10 mouse cellular contexts compared by ENCODE assay signal in genomic region chr15:83167126-83167525, GRCm38 (mm10). TPM values are rescaled to one million over a fixed set of nuclear protein-coding genes. Genes with fewer than 3 reads are reported as not detected.
DNase-seq lines count a peak whose midpoint lies in the region; ATAC-seq lines count a peak whose summit lies in the region.
"Had no signal": no experiment of that assay in that cellular context is flagged by ENCODE, and none has a peak within 500 bp of the region (broad histone marks: within the 10 kb centered on the region; RNA-seq: fewer than 3 reads in every experiment).

No protein-coding gene starts in this region.

- 77% methylated on average over 5 of the region's 5 CpGs for WGBS in heart, embryonic 12.5 days
- WGBS in neural tube, embryonic 13.5 days = 73% methylated on average over 5 of the region's 5 CpGs
- WGBS in neural tube, embryonic 15.5 days = 65% methylated on average over 5 of the region's 5 CpGs
- WGBS in liver, embryonic 11.5 days = 73% methylated on average over 5 of the region's 5 CpGs
- 79% methylated on average over 5 of the region's 5 CpGs for WGBS in forebrain, embryonic 11.5 days

- peaks cover 14% of the 10 kb centered on the region for H3K36me3 ChIP-seq in heart, embryonic 12.5 days
- peaks cover 17% of the 10 kb centered on the region for H3K36me3 ChIP-seq in neural tube, embryonic 13.5 days
- peaks cover 10% of the 10 kb centered on the region for H3K36me3 ChIP-seq in neural tube, embryonic 15.5 days
- H3K36me3 ChIP-seq in liver, embryonic 11.5 days (ENCODE audit: control insufficient read depth, insufficient read depth, low read length) = peaks cover 9% of the 10 kb centered on the region
- no peaks in the 10 kb centered on the region for H3K36me3 ChIP-seq in forebrain, embryonic 11.5 days (ENCODE audit: control insufficient read depth, insufficient read depth, low read length)

- H3K4me2 ChIP-seq in heart, embryonic 12.5 days = no peak overlapping the region
- H3K4me2 ChIP-seq in neural tube, embryonic 13.5 days = no peak overlapping the region
- no peak overlapping the region for H3K4me2 ChIP-seq in neural tube, embryonic 15.5 days
- H3K4me2 ChIP-seq in liver, embryonic 11.5 days = peak overlapping the region; percentile 43
- H3K4me2 ChIP-seq in forebrain, embryonic 11.5 days (ENCODE audit: low read depth, low read length, severe bottlenecking) = no peak overlapping the region

- no peaks in the 10 kb centered on the region for H3K9me3 ChIP-seq in heart, embryonic 12.5 days (replicated peaks)
- no peaks in the 10 kb centered on the region for H3K9me3 ChIP-seq in neural tube, embryonic 13.5 days
- H3K9me3 ChIP-seq in neural tube, embryonic 15.5 days (replicated peaks) = no peaks in the 10 kb centered on the region
- H3K9me3 ChIP-seq in liver, embryonic 11.5 days (ENCODE audit: control insufficient read depth, low read length) = no peaks in the 10 kb centered on the region
- no peaks in the 10 kb centered on the region for H3K9me3 ChIP-seq in forebrain, embryonic 11.5 days (ENCODE audit: control insufficient read depth, low read length)

- no peak for ATAC-seq in heart, embryonic 12.5 days (ENCODE audit: insufficient number of reproducible peaks, low FRiP score)
- ATAC-seq in neural tube, embryonic 13.5 days (ENCODE audit: low read depth) = no peak
- no peak for ATAC-seq in neural tube, embryonic 15.5 days (ENCODE audit: low FRiP score)
- no peak for ATAC-seq in liver, embryonic 11.5 days (replicated peaks; ENCODE audit: low FRiP score)
- no peak for ATAC-seq in monocyte, adult 5-6 weeks (replicated peaks; ENCODE audit: insufficient number of reproducible peaks, low FRiP score, low TSS enrichment, poor library complexity, severe bottlenecking)
- no peak for ATAC-seq in forebrain, embryonic 11.5 days (replicated peaks; ENCODE audit: low FRiP score)
- ATAC-seq: inflammation-experienced regulatory T-cells, adult 6 months had no signal

- peaks cover 55% of the 10 kb centered on the region for H3K4me1 ChIP-seq in heart, embryonic 12.5 days (replicated peaks)
- peaks cover 45% of the 10 kb centered on the region for H3K4me1 ChIP-seq in neural tube, embryonic 13.5 days (replicated peaks)
- H3K4me1 ChIP-seq in neural tube, embryonic 15.5 days = peaks cover 45% of the 10 kb centered on the region
- H3K4me1 ChIP-seq in liver, embryonic 11.5 days (replicated peaks; ENCODE audit: control insufficient read depth, insufficient read depth, low read length) = peaks cover 64% of the 10 kb centered on the region
- peaks cover 2% of the 10 kb centered on the region; the same call in 1 of the 2 replicates for H3K4me1 ChIP-seq in forebrain, embryonic 11.5 days (replicated peaks; ENCODE audit: control insufficient read depth, insufficient read depth, low read length)

- DNase-seq in heart, postnatal 4 days = no peak
- DNase-seq in liver, embryonic 11.5 days (ENCODE audit: low spot score) = no peak
- peak; percentile 84 for DNase-seq in urinary bladder, postnatal 14 days (ENCODE audit: low spot score)
- DNase-seq in forebrain, embryonic 11.5 days (ENCODE audit: low spot score) = no peak
- DNase-seq: thymus, adult 2 months had no signal

- 0 out of 2 replicates have a peak overlapping the region, but pooled peaks have one; percentile 5 for H3K27ac ChIP-seq in heart, embryonic 12.5 days (ENCODE audit: poor library complexity, severe bottlenecking)
- no peak overlapping the region for H3K27ac ChIP-seq in neural tube, embryonic 13.5 days (replicated peaks)
- no peak overlapping the region for H3K27ac ChIP-seq in neural tube, embryonic 15.5 days (replicated peaks)
- H3K27ac ChIP-seq in liver, embryonic 11.5 days (ENCODE audit: low read depth, low read length) = peak overlapping the region; percentile 73; the same call in 1 of the 2 replicates
- no peak overlapping the region for H3K27ac ChIP-seq in forebrain, embryonic 11.5 days (ENCODE audit: low read depth, low read length)

- H3K9ac ChIP-seq in heart, embryonic 12.5 days = no peak overlapping the region
- peak overlapping the region; percentile 17; the same call in 1 of the 2 replicates for H3K9ac ChIP-seq in neural tube, embryonic 13.5 days
- H3K9ac ChIP-seq in neural tube, embryonic 15.5 days (replicated peaks) = no peak overlapping the region
- peak overlapping the region; percentile 7; the same call in 1 of the 2 replicates for H3K9ac ChIP-seq in liver, embryonic 11.5 days (ENCODE audit: low read depth, low read length)
- H3K9ac ChIP-seq in forebrain, embryonic 11.5 days (ENCODE audit: low read length) = no peak overlapping the region

- H3K4me3 ChIP-seq in heart, embryonic 12.5 days = no peak overlapping the region
- H3K4me3 ChIP-seq in neural tube, embryonic 13.5 days = no peak overlapping the region
- H3K4me3 ChIP-seq in neural tube, embryonic 15.5 days (replicated peaks) = no peak overlapping the region
- H3K4me3 ChIP-seq in liver, embryonic 11.5 days (ENCODE audit: low read depth, low read length) = no peak overlapping the region
- H3K4me3 ChIP-seq in forebrain, embryonic 11.5 days (ENCODE audit: low read depth, low read length) = no peak overlapping the region

- H3K27me3 ChIP-seq in heart, embryonic 12.5 days (replicated peaks) = no peaks in the 10 kb centered on the region
- no peaks in the 10 kb centered on the region for H3K27me3 ChIP-seq in neural tube, embryonic 13.5 days
- H3K27me3 ChIP-seq in neural tube, embryonic 15.5 days (replicated peaks) = no peaks in the 10 kb centered on the region
- no peaks in the 10 kb centered on the region for H3K27me3 ChIP-seq in liver, embryonic 11.5 days (replicated peaks; ENCODE audit: control insufficient read depth, insufficient read depth, low read length)
- no peaks in the 10 kb centered on the region for H3K27me3 ChIP-seq in forebrain, embryonic 11.5 days (ENCODE audit: control insufficient read depth, insufficient read depth, low read length)

RNA-seq across cellular contexts. Expression of gene Cyb5r3, which starts 5.3 kb away (rescaled TPM):
- 132 and 136 TPM in 2 replicates for polyA plus RNA-seq in heart, embryonic 12.5 days (2016; fragmentation: Nextera tagmentation; extraction: Ambion mirVana)
- 100 to 1,000 TPM; 135 to 141 TPM for total RNA-seq in heart, postnatal 4 days (2021)
- 130 and 140 TPM in 2 replicates for polyA plus RNA-seq in neural tube, embryonic 13.5 days (2015; fragmentation: Nextera tagmentation; extraction: Ambion mirVana)
- polyA plus RNA-seq in neural tube, embryonic 15.5 days (2015; fragmentation: Nextera tagmentation; extraction: Ambion mirVana) = 112 and 128 TPM in 2 replicates
- 210 and 219 TPM in 2 replicates for polyA plus RNA-seq in liver, embryonic 11.5 days (2014; fragmentation: Nextera tagmentation; extraction: Ambion mirVana)
- 58.3 to 66.1 TPM (median 60.8 TPM) in 3 replicates for total RNA-seq in monocyte, adult 5-6 weeks (2017)
- polyA plus RNA-seq in forebrain, embryonic 11.5 days (2014; fragmentation: Nextera tagmentation; extraction: Ambion mirVana) = 161 and 181 TPM in 2 replicates

RNA-seq across cellular contexts. Expression of gene Poldip3, which starts 17.9 kb away (rescaled TPM):
- polyA plus RNA-seq in heart, embryonic 12.5 days (2016; fragmentation: Nextera tagmentation; extraction: Ambion mirVana) = 89.1 and 90.7 TPM in 2 replicates
- 10 to 100 TPM; 52.6 to 58.4 TPM for total RNA-seq in heart, postnatal 4 days (2021)
- 137 and 140 TPM in 2 replicates for polyA plus RNA-seq in neural tube, embryonic 13.5 days (2015; fragmentation: Nextera tagmentation; extraction: Ambion mirVana)
- polyA plus RNA-seq in neural tube, embryonic 15.5 days (2015; fragmentation: Nextera tagmentation; extraction: Ambion mirVana) = 127 and 134 TPM in 2 replicates
- polyA plus RNA-seq in liver, embryonic 11.5 days (2014; fragmentation: Nextera tagmentation; extraction: Ambion mirVana) = 117 and 127 TPM in 2 replicates
- total RNA-seq in monocyte, adult 5-6 weeks (2017) = 122 to 140 TPM (median 123 TPM) in 3 replicates
- 183 and 196 TPM in 2 replicates for polyA plus RNA-seq in forebrain, embryonic 11.5 days (2014; fragmentation: Nextera tagmentation; extraction: Ambion mirVana)

RNA-seq across cellular contexts. Expression of gene Rrp7a, which starts 44.5 kb away (rescaled TPM):
- polyA plus RNA-seq in heart, embryonic 12.5 days (2016; fragmentation: Nextera tagmentation; extraction: Ambion mirVana) = 39.3 and 44.8 TPM in 2 replicates
- 10 to 100 TPM; 54.6 to 56.3 TPM for total RNA-seq in heart, postnatal 4 days (2021)
- polyA plus RNA-seq in neural tube, embryonic 13.5 days (2015; fragmentation: Nextera tagmentation; extraction: Ambion mirVana) = 68.3 and 76.0 TPM in 2 replicates
- 77.4 and 81.1 TPM in 2 replicates for polyA plus RNA-seq in neural tube, embryonic 15.5 days (2015; fragmentation: Nextera tagmentation; extraction: Ambion mirVana)
- polyA plus RNA-seq in liver, embryonic 11.5 days (2014; fragmentation: Nextera tagmentation; extraction: Ambion mirVana) = 71.1 and 77.6 TPM in 2 replicates
- total RNA-seq in monocyte, adult 5-6 weeks (2017) = 29.8 to 65.9 TPM (median 55.4 TPM) in 3 replicates
- polyA plus RNA-seq in forebrain, embryonic 11.5 days (2014; fragmentation: Nextera tagmentation; extraction: Ambion mirVana) = 71.2 and 79.7 TPM in 2 replicates

Comparison
In these comparisons a context has a peak if more than half of its experiments do, and no peak if none do; other contexts are left out.
1. H3K9ac ChIP-seq: peak in neural tube, embryonic 13.5 days (single experiment) and liver, embryonic 11.5 days (single experiment); none in heart, embryonic 12.5 days (single experiment), neural tube, embryonic 15.5 days (single experiment) and forebrain, embryonic 11.5 days (single experiment).
2. H3K27ac ChIP-seq: peak in heart, embryonic 12.5 days (single experiment) and liver, embryonic 11.5 days (single experiment); none in neural tube, embryonic 13.5 days (single experiment), neural tube, embryonic 15.5 days (single experiment) and forebrain, embryonic 11.5 days (single experiment).